Mouse (Mus musculus): ENCODE results near the gene Rragd. TPM values are rescaled to one million over a fixed set of nuclear protein-coding genes. Genes with fewer than 3 reads are reported as not detected.

The Rragd gene
- polyA plus RNA-seq, 1 experiment from 2014 or later = 26.8 TPM

DNA sequence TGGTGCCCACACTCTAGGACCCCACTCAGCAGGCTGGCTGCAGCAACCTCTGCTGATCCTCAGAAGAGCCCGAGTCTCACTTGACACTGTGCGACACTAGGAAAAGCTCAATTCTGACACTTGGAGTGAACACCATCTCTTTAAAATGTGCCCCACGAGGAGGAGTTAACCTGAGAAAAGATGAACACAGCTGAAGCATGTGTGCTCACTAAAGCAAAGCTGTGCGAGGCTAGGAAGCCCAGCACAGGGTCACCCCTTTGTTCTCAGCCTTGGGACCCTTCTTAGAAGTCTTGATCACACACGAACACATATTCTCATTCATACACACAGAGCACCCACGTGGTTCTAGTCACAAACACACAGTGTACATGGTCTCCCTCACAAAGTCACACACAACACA lies 82.1 kb downstream of the Rragd start:
- no peak for DNase-seq (ENCODE audit: low spot score)
- Histone ChIP-seq H3K9ac (ENCODE audit: low read depth, low read length) (no peak overlapping the region), H3K36me3 (ENCODE audit: insufficient read depth, low read length) (no peaks in the 10 kb centered on the region), H3K9me3 (replicated peaks; ENCODE audit: low read length) (no peaks in the 10 kb centered on the region), H3K4me1 (replicated peaks; ENCODE audit: insufficient read depth, low read length) (0 out of 2 replicates have a peak, but pooled peaks cover 2% of the 10 kb centered on the region), H3K4me2 (ENCODE audit: low read length) (no peak overlapping the region), H3K4me3 (replicated peaks; ENCODE audit: low read depth, low read length) (no peak overlapping the region), H3K27ac (no peak overlapping the region), H3K27me3 (ENCODE audit: insufficient read depth, low read length) (no peaks in the 10 kb centered on the region)
- 70% methylated on average over 6 of the region's 6 CpGs for WGBS
- no peak for ATAC-seq (replicated peaks; ENCODE audit: low FRiP score, low read depth)
- TF ChIP-seq CTCF (IDR thresholded peaks at IDR 0.05; ENCODE audit: low read depth) = no peak

DNA sequence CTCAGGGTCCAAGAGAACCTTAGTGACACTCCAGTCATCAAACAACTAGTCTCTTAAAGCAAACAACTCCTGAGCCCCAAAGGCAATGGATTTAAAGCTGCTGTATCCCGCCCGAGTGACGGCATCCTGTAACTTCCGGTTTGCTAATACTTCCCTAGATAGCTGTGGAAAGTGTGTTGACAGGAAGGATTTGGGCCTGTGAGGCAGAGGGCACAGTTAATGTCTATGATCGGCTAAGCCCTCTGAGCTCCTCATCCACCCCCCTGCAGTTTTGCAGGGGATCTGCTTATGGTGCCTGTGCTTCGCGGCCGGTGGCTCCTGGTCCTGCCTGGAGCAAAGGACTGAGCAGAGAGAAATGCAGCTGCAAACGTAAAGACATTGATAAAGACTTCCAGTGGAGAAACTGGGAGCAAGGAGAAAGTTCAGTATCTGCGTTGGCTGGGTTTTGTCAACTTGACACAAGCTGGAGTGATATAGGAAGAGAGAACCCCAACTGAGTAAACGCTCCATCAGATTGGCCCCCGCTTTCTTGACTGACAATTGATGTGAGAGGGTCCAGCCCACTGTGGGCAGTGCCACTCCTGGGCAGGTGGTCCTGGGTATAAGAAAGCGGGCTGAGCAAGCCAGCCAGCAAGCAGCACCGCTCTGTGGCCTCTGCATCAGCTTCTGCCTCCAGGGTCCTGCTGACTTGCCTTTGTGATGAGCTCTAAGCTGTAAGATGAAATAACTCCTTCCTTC lies 83.6 kb downstream of the Rragd start:
- Histone ChIP-seq H3K36me3 (ENCODE audit: insufficient read depth, low read length) (no peaks in the 10 kb centered on the region), H3K9ac (ENCODE audit: low read depth, low read length) (no peak overlapping the region), H3K9me3 (replicated peaks; ENCODE audit: low read length) (no peaks in the 10 kb centered on the region), H3K27me3 (ENCODE audit: insufficient read depth, low read length) (no peaks in the 10 kb centered on the region), H3K4me1 (replicated peaks; ENCODE audit: insufficient read depth, low read length) (no peaks in the 10 kb centered on the region), H3K27ac (no peak overlapping the region), H3K4me2 (ENCODE audit: low read length) (no peak overlapping the region), H3K4me3 (replicated peaks; ENCODE audit: low read depth, low read length) (no peak overlapping the region)
- ATAC-seq (replicated peaks; ENCODE audit: low FRiP score, low read depth) (no peak), DNase-seq (ENCODE audit: low spot score) (no peak)
- 59% methylated on average over 14 of the region's 14 CpGs for WGBS
- TF ChIP-seq CTCF (IDR thresholded peaks at IDR 0.05; ENCODE audit: low read depth) = no peak

DNA sequence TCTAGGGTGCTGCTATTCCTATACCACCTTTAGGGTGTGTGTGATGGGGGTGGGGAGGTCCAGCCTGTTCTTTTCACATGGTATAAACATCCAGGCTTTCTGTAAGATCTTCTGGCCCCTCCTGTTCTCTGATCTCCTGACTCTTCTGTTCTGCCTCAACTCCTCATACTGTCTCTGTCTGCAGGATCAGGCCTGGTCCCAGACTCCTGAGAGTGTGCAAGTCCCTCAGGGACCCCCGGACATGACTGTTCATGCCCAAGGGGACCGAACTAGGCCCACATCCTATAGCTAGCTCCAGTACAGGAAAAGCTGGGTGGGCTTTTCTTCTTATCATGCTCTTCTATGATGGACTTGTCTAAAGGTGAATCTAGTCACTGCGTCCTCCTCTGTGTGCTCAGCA lies 84.5 kb downstream of the Rragd start:
- H3K4me1 ChIP-seq (replicated peaks; ENCODE audit: insufficient read depth, low read length) = no peaks in the 10 kb centered on the region
- no peak for TF ChIP-seq CTCF (IDR thresholded peaks at IDR 0.05; ENCODE audit: low read depth)
- H3K9me3 ChIP-seq (replicated peaks; ENCODE audit: low read length) = no peaks in the 10 kb centered on the region
- no peak overlapping the region for H3K27ac ChIP-seq
- WGBS = 96% methylated on average over 3 of the region's 3 CpGs
- H3K27me3 ChIP-seq (ENCODE audit: insufficient read depth, low read length) = no peaks in the 10 kb centered on the region
- no peak for DNase-seq (ENCODE audit: low spot score)
- no peak overlapping the region for H3K4me3 ChIP-seq (replicated peaks; ENCODE audit: low read depth, low read length)
- no peak for ATAC-seq (replicated peaks; ENCODE audit: low FRiP score, low read depth)
- H3K4me2 ChIP-seq (ENCODE audit: low read length) = no peak overlapping the region
- H3K36me3 ChIP-seq (ENCODE audit: insufficient read depth, low read length) = no peaks in the 10 kb centered on the region
- no peak overlapping the region for H3K9ac ChIP-seq (ENCODE audit: low read depth, low read length)

DNA sequence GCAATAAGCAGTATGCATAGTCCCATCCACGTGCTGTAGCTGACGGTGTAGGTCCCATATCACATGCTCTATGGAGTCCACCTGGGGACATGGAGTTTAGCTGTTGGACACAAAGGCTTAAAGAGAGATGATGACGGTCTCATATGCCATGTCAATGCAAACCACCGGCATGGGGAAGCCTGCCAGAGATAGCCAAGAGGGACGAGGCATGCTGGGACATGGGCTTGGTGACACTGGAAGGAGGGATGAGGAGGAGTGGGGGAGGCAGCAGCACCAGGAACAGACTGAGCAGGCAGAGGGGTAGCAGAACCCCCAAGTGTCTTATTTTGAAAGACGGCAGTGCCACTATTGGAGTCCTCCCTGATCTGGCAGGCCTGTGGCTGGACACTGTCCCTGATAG lies 85.0 kb downstream of the Rragd start:
- ATAC-seq (replicated peaks; ENCODE audit: low FRiP score, low read depth) = no peak
- H3K27ac ChIP-seq = no peak overlapping the region
- no peak for DNase-seq (ENCODE audit: low spot score)
- no peak overlapping the region for H3K4me2 ChIP-seq (ENCODE audit: low read length)
- TF ChIP-seq CTCF (IDR thresholded peaks at IDR 0.05; ENCODE audit: low read depth) = no peak
- no peaks in the 10 kb centered on the region for H3K27me3 ChIP-seq (ENCODE audit: insufficient read depth, low read length)
- H3K36me3 ChIP-seq (ENCODE audit: insufficient read depth, low read length) = no peaks in the 10 kb centered on the region
- no peaks in the 10 kb centered on the region for H3K9me3 ChIP-seq (replicated peaks; ENCODE audit: low read length)
- H3K9ac ChIP-seq (ENCODE audit: low read depth, low read length) = no peak overlapping the region
- WGBS = 89% methylated on average over 6 of the region's 6 CpGs
- no peaks in the 10 kb centered on the region for H3K4me1 ChIP-seq (replicated peaks; ENCODE audit: insufficient read depth, low read length)
- H3K4me3 ChIP-seq (replicated peaks; ENCODE audit: low read depth, low read length) = no peak overlapping the region

DNA sequence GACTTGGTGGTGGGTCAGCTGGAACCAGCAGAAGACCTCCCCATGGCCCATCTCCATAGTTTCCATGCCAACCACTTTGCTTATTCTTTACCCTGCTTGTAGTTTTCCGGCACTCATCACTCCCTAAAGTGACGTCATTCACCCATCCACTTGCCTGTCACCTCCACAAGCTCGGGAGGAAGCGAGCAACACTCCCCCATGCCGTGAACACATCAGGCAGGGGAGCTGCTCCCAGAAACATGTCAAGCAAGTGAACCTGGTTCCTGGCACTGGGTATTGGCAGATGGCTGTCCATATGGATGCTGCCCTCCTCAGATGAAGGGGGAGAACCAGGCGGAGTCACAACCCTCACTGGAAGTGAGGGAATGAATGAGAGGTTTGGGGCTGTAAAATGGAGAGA lies 86.1 kb downstream of the Rragd start:
- Histone ChIP-seq H3K27ac (no peak overlapping the region), H3K4me3 (replicated peaks; ENCODE audit: low read depth, low read length) (no peak overlapping the region), H3K9me3 (replicated peaks; ENCODE audit: low read length) (no peaks in the 10 kb centered on the region), H3K27me3 (ENCODE audit: insufficient read depth, low read length) (no peaks in the 10 kb centered on the region), H3K4me1 (replicated peaks; ENCODE audit: insufficient read depth, low read length) (no peaks in the 10 kb centered on the region), H3K36me3 (ENCODE audit: insufficient read depth, low read length) (no peaks in the 10 kb centered on the region), H3K9ac (ENCODE audit: low read depth, low read length) (no peak overlapping the region), H3K4me2 (ENCODE audit: low read length) (no peak overlapping the region)
- TF ChIP-seq CTCF (IDR thresholded peaks at IDR 0.05; ENCODE audit: low read depth) = no peak
- DNase-seq (ENCODE audit: low spot score) = no peak
- WGBS = 40% methylated on average over 6 of the region's 6 CpGs
- ATAC-seq (replicated peaks; ENCODE audit: low FRiP score, low read depth) = no peak

DNA sequence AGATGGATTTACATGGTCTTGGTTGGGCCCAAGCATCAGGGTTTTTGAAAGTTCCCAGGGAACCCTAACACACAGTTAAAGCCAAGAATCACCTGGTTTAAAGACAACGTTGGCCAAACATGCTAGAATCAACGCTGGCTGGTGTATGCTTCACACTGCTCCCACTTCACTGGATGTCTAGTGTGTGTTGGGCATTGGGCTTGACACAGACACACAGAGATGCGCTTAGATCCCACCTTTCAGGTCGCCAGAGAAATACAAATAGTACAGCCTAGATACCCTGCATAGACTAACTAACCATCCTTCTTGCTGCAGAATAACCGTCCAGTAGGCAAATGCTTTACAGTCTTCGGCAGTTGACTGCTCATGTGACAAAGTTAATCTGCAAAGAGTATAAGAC lies 87.5 kb downstream of the Rragd start:
- ATAC-seq (replicated peaks; ENCODE audit: low FRiP score, low read depth) (no peak), DNase-seq (ENCODE audit: low spot score) (no peak)

DNA sequence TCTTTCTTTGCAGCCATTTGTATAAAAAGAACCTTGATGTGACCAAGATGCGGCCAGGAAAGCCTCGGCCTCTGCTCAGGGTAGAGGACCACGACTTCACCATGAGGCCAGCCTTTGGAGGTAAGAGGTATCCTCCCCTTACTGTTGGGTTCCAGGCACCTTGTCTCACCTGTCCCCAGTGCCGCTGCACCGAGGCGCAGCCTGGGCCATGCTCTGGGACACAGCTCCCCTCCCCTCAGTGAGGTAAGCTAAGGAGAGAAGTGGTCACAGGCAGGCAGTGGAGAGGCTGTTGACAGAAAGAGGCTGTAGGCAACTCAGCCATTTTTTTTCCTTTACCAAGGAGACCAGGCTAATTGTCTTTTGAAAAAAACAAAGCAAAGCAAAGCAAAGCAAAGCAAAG lies 88.5 kb downstream of the Rragd start:
- H3K36me3 ChIP-seq (ENCODE audit: insufficient read depth, low read length) = no peaks in the 10 kb centered on the region
- WGBS = 92% methylated on average over 6 of the region's 6 CpGs
- no peak for ATAC-seq (replicated peaks; ENCODE audit: low FRiP score, low read depth)
- no peak for DNase-seq (ENCODE audit: low spot score)
- H3K4me2 ChIP-seq (ENCODE audit: low read length) = no peak overlapping the region
- H3K9me3 ChIP-seq (replicated peaks; ENCODE audit: low read length) = no peaks in the 10 kb centered on the region
- H3K9ac ChIP-seq (ENCODE audit: low read depth, low read length) = no peak overlapping the region
- TF ChIP-seq CTCF (IDR thresholded peaks at IDR 0.05; ENCODE audit: low read depth) = no peak
- H3K4me1 ChIP-seq (replicated peaks; ENCODE audit: insufficient read depth, low read length) = no peaks in the 10 kb centered on the region
- no peak overlapping the region for H3K27ac ChIP-seq
- H3K4me3 ChIP-seq (replicated peaks; ENCODE audit: low read depth, low read length) = no peak overlapping the region
- no peaks in the 10 kb centered on the region for H3K27me3 ChIP-seq (ENCODE audit: insufficient read depth, low read length)

More for the DNA sequence above, 87.5 kb downstream of the Rragd start:
- Histone ChIP-seq H3K27me3 (ENCODE audit: insufficient read depth, low read length) (no peaks in the 10 kb centered on the region), H3K36me3 (ENCODE audit: insufficient read depth, low read length) (no peaks in the 10 kb centered on the region), H3K4me1 (replicated peaks; ENCODE audit: insufficient read depth, low read length) (no peaks in the 10 kb centered on the region), H3K4me3 (replicated peaks; ENCODE audit: low read depth, low read length) (no peak overlapping the region), H3K9me3 (replicated peaks; ENCODE audit: low read length) (no peaks in the 10 kb centered on the region), H3K4me2 (ENCODE audit: low read length) (no peak overlapping the region), H3K27ac (no peak overlapping the region), H3K9ac (ENCODE audit: low read depth, low read length) (no peak overlapping the region)
- TF ChIP-seq CTCF (IDR thresholded peaks at IDR 0.05; ENCODE audit: low read depth) = no peak
- WGBS = 93% methylated on average over 6 of the region's 6 CpGs

Other genes with a start within 250 kb of the Rragd start
- gene Lyrm2, start 182.8 kb upstream of the Rragd start, polyA plus RNA-seq (2015; fragmentation: Nextera tagmentation; extraction: Ambion mirVana) = 132 and 143 TPM in 2 replicates
- gene Ankrd6, start 32.2 kb upstream of the Rragd start, polyA plus RNA-seq (2015; fragmentation: Nextera tagmentation; extraction: Ambion mirVana) = 8.5 and 9.2 TPM in 2 replicates
- gene Ube2j1, start 48.4 kb downstream of the Rragd start, polyA plus RNA-seq (2015; fragmentation: Nextera tagmentation; extraction: Ambion mirVana) = 39.6 and 44.7 TPM in 2 replicates
- gene Gabrr2, start 80.0 kb downstream of the Rragd start, polyA plus RNA-seq (2015; fragmentation: Nextera tagmentation; extraction: Ambion mirVana) = 0.20 TPM in 1 of 2 replicates, not detected in the other
- not detected in 2 replicates for gene Gabrr1, start 149.5 kb downstream of the Rragd start, polyA plus RNA-seq (2015; fragmentation: Nextera tagmentation; extraction: Ambion mirVana)
- 0.77 and 0.87 TPM in 2 replicates for gene Pm20d2, start 206.7 kb downstream of the Rragd start, polyA plus RNA-seq (2015; fragmentation: Nextera tagmentation; extraction: Ambion mirVana)
- gene Srsf12, start 226.0 kb downstream of the Rragd start, polyA plus RNA-seq (2015; fragmentation: Nextera tagmentation; extraction: Ambion mirVana) = 2.6 TPM in 2 replicates